Mouse (Mus musculus): ENCODE results near the gene Ncstn. TPM values are rescaled to one million over a fixed set of nuclear protein-coding genes. Genes with fewer than 3 reads are reported as not detected.

The Ncstn gene
- 143 and 195 TPM in 2 replicates for polyA plus RNA-seq (2012; rRNA removed)

DNA sequence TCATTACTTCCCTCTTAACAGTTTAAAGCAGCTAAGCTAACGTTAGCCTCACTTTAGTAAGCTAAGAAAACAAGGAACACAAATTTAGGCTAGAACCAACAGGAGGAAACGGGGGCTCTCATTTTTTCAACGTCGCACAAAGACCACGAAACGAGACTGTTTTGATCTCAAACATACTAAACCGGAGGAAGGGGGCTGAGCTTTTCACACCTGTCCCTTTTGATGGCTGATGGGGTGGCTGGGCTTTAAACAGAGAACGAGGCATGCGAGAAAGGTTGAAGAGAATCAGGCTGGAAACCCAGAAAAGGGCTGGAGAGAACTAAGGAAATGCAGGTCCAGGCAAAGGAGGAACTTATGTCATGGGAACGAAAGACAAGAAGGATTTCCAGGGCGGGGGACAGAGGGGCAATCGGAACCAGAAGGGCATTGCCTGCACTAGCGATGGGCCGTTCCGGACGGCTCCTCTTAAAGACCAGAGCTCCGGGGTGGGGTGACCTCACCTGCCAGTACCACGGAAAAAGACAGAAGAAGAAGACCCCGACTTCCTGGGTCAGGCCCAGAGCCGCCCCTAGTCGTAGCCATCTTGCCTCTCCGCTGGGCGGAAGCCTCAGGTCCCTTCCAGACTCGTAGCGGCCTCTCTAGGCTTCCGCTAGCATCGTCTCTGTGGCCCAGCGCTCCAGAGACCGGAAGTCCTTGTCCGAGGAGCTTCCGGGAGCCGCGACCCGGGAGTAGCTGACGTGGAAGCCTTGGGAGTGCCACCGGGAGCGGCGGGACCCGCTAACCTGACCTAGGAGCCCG lies at the start of gene Ncstn, which contains the start of gene Copa:
Gene Ncstn (minus strand): TSS at position 695 of the 798 bp plus-strand sequence.
Gene Copa (plus strand): TSS at position 429 of the 798 bp plus-strand sequence.
- DNase-seq (ENCODE audit: low read depth): peak; percentile 57

DNA sequence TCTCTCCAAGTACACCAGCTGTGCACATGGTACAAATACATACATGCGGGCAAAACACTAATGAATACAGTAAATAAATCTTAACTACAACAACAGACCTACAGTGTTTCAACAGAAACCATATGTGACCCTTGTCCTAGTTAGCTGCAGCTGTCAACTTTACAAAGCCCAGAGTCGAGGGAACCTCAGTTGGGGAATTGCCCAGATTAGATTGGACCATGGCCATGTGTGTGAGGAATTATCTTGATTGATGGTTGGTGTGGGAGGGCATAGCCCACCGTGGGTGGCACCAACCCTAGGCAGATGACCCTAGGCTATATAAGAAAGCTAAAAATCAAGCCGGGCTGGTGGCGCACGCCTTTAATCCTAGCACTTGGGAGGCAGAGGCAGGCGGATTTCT lies 49.7 kb upstream of the Ncstn start:
- no peak for DNase-seq (ENCODE audit: low read depth)

DNA sequence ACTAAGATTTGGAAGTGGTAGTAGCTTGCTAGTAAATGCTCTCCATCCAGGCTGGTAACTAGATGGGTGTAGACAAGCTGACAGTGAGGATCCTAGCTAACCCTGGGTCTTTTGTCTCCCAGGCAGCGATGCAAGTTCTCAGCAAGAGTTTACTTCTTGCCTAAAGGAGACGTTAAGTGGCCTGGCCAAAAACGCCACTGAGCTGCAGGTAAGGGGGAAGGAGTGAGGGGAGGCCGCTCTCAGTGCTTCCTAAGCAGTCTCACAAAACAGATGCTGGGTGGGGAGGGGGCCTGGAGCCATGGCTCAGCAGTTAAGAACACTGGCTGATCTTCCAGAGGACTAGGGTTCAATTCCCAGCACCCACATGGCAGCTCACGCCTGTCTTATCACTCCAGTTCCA lies 47.2 kb upstream of the Ncstn start:
- DNase-seq (ENCODE audit: low read depth): no peak

DNA sequence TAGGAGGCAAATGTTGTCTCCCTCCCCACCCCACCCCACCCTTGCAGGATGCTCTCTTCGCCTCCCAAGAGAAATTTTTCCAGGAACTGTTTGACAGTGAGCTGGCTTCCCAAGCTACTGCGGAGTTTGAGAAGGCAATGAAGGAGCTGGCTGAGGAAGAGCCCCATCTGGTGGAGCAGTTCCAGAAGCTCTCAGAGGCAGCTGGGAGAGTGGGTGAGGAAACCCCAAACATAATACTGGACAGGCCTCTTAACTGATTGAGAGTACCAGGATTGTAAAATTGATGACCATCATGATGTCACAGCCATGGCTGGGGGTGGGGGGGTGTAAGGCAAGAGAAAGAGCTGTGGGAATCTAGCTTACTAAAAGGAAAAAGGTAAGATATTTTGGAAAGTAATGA lies 46.5 kb upstream of the Ncstn start:
- no peak for DNase-seq (ENCODE audit: low read depth)

DNA sequence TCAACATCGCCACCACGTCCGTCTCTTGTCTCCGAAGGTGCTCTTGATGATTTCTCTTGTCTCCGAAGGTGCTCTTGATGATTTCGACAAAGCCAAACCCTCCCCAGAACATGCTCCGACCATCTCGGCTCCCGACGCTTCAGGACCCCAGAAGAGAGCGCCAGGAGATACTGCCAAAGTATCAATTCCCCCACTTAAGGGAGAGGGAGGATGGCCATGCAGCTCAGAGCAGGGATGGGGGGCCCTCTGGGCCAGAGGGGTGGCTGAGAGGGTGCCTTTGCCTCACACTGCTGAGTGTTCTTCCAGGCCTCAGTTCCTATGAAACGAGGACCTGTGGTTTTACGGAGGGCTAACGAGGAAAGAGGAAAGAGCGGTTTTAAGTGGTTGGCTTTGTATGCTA lies 46.0 kb upstream of the Ncstn start:
- no peak for DNase-seq (ENCODE audit: low read depth)

DNA sequence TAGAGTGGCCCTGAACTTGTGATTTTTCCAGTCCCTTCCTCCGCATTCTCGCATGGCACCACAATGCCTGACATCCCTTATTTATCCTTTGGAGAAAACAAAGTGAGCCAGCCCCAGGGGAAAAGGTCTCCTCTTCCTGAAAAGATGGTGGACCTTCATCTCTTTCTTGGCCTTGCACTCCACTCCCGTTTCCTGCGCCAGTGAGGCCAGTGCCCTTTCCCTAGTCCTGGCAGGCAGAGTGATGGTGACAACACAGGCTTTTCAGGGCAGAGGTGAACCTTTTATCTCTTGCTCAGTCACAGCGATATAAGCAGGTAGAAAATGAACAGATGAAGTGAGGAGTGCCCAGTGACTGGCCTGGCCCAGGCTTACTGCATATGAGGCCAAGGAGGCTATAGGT lies 44.9 kb upstream of the Ncstn start:
- no peak for DNase-seq (ENCODE audit: low read depth)

DNA sequence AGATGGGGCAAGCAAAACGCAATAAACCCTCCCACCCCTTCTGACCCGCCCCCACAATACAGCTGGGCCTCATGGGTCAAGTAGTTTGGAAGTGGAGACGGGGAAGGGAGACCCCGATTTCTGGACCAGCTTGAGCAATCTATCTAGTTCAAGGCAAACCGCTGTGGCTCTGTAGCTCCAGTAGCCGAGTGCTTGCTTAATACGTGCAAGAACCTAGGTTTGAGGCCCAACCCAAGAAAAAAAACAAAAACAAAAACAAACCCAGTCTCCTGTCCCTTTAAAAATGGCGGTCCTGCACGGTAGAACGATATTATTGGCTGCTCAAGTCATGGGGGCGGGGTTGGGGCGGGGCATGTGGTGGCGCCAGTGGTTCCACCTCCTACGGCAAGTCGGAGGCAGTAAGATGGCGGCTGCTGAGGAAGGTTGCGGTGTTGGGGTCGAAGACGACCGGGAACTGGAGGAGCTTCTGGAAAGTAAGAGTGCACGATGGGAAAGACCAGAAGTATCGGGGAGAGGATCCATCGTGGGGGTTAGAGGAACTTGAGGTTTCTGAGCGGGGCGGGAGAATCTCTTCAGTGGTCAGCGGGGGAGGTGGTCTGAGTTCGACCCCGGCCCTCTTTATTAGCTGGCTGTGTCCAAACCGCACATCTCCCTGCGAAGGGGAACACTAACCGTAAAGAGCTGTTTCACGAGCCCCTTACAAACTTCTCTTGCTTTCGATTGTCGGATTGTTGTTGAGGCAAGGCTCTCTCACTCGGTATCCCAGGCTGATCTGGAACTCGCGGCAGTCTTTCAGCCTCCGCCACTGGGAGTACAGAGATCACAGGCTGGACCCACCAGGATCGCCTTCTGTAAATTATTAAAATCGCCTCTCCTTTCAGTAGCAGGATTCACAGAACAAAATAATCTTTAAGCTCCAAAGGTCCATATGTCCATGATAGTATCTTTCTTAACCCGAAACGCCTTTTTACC lies 44.1 kb upstream of the Ncstn start, which contains the start of gene Pex19:
Gene Pex19 (plus strand): TSS at position 380 of the 972 bp plus-strand sequence.
- DNase-seq (ENCODE audit: low read depth): no peak

DNA sequence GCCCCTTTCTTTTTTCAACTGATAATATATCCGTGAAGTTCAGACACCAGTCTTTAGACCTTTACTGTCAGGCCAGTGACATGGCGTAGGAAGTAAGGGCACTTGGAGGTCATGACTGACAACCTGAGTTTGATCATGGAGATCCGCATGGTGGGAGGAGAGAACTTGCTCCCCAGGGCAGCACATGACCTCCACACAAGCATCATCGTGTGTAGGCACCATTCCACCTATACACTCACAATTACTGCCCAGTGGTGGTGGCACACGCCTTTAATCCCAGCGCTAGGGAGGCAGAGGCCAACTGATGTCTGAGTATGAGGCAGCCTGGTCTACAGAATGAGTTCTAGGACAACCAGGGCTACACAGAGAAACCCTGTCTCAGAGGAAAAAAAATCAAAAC lies 42.0 kb upstream of the Ncstn start:
- no peak for DNase-seq (ENCODE audit: low read depth)

DNA sequence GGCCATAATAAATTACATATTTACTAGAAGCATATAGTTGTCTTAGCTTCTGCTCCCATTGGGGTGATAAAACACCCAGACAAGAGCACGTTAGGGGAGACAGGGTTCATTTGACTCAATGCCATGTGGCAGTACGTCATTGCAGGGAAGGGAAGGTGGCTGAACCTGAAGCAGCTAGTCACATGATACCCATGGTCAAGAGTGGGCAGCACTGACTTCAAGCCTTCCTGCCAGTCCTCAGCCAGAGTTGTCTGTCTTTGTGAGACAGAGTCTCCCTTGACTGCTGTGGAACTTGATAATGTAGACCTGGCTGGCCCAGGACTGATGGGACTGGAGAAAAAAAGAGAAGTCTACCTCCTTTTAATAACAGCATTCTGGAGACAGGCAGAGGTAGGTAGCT lies 40.1 kb upstream of the Ncstn start:
- no peak for DNase-seq (ENCODE audit: low read depth)

DNA sequence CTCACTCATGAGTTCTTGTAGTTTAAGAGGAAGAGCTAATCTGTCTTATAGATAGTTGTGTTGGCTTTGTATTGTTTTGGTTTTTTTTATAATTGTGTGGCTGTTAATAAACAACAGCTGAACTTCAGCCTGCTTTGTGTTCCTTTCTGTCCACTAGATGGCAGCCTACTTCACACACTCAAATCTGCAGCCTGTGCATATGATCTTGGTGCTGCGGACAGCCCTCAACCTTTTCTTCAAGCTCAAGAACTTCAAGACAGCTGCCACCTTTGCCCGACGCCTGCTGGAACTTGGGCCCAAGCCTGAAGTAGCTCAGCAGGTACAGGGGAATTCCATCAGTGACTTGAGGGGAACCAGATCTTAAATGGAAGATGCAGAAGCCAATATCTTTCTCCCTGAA lies 37.1 kb upstream of the Ncstn start:
- DNase-seq (ENCODE audit: low read depth): no peak

DNA sequence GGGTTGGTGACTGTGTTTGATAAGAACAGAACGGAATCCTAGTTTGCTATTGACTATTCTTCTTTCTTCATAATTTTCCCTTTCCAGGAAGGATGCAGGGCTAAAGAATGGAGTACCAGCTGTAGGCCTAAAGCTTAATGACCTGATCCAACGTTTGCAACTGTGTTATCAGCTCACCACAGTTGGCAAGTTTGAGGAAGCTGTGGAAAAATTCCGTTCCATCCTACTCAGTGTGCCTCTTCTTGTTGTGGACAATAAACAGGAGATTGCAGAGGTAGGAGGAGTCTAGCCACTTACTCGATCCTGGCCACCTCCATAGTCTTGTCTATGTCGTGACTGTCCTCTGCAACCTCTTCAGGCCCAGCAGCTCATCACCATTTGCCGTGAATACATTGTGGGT lies 36.5 kb upstream of the Ncstn start:
- DNase-seq (ENCODE audit: low read depth): no peak

DNA sequence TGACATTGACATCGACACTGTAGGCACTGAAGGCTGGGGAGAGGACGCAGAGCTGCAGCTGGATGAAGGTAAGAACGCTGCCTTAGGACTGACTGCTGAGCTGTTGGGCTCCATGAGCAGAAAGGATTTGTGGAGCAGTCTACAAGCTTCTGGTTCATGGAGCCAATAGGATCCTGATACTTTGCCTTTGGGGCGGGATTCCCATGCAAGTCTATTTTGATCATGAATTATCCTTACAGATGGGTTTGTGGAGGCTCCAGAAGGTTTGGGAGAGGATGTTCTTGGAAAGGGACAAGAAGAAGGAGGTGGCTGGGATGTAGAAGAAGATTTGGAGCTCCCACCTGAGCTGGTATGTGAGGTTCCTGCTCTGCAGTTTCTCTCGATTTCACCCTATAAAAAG lies 34.4 kb upstream of the Ncstn start:
- no peak for DNase-seq (ENCODE audit: low read depth)

DNA sequence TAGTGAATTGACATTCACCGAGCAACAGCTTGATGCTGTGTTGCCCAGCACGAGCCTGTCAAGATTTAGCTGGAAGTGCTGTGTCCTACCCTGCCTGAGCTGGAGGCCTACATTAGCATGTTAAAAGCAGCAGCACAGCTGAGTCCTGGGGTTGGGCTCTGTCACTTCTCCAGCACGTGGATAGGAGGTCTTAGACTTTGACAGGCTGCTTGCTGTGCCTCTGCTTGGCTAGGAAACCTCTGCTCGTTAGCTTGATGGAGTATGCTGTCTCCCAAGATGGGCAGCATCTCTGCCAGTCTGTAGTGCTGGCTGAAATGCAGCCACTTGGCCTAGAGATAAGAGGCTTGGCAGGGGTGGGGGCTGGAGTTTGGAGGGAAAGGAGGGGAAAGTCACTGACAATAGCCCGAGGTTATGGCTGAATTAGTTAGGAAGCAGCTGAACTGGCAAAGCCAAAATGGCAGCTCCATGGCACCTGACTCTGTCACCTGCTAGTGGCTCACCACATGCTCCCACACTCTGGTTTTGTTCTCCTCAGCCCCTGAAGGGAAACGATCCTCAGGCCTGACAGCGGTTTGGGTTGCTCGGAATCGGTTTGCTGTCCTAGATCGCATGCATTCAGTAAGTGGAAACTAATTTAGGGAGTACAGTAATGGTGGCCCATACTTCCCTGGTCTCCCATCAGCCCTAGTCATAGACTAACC lies 25.3 kb upstream of the Ncstn start:
- no peak for DNase-seq (ENCODE audit: low read depth)

DNA sequence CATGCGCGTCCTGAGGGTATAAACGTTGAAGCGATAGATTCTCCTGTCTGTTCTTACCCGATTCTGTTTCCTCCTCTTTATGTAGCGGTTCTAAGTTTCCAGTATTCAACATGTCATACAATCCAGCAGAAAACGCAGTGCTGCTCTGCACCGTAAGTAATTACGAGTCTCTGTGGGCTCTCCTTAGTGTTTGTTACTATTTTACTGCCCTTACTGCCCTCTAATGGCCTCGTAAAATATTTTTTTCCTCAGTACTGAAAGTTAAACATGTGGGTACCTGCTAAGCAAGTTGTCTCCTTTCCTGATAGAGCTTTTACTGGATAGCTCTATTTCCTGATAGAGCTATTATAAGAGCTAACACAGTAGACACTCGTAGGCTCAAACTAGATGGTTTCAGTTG lies 22.5 kb upstream of the Ncstn start:
- DNase-seq (ENCODE audit: low read depth): no peak

DNA sequence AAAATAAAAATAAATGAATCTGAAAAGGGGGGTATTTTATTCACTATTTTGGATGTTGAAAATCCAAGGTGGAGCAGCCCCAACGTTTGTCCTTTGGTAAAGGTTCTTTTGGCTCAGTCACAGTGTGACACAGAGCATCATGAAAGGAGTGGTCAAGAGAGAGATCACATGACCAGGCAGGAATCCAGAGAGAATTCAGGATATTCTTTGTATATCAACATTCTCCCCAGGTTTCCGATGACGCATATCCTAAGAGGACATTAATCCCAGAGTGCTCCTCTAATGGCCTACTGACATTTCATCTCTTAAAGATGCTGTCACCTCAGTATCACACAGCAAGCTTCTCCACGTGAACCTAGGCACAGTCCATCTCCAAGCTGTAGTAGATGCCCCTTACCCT lies 21.0 kb upstream of the Ncstn start:
- DNase-seq (ENCODE audit: low read depth): no peak

DNA sequence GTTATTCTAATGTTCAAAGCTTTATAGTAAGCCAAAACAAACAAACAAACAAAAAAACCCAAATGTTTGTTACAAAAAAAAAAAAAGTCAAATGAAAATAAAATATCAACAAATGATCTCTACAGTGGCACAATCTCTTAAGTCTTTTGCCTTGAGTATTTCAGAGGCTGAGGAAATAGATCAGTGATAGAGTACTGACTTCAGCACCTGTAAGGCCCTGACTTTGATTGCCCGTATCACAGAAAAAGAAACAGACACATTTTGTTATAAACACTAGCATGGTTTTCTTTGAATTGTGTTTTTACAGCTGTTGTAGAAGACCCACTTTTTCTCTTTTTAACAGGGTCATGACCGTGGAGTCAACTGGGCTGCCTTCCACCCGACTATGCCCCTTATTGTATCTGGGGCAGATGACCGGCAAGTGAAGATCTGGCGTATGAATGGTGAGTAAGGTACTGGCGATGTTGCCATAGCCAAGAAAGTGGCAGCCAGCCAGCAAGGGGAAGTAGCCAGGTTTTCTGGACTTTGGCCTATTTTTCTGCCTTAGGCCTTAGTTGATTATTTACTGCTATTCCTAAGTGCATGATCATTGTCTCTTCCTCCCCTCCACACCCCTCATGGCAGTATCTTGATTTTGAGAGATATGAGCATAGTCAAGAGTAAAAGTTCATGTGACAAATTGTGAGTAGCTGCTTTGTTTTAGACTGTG lies 16.9 kb upstream of the Ncstn start:
- no peak for DNase-seq (ENCODE audit: low read depth)

DNA sequence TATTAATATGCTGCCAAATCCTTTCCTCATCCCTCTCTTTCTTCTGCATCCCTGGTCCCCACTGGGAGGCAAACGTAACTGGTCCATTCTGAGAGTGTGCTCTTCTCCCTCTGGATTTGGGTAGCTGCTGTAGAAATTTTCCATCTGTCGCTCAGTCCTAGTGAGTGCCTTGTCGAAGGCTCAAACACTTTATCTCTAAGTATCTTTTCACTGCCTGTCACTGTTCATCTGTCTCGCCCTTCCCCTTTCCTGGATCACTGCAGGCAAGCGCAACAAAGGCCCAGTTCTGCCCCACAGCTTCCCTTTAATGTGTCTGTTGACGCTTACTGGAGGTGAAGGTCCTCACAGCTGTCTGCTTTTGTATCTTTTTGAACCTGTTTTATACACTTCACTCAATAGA lies 12.6 kb upstream of the Ncstn start:
- DNase-seq (ENCODE audit: low read depth): no peak

DNA sequence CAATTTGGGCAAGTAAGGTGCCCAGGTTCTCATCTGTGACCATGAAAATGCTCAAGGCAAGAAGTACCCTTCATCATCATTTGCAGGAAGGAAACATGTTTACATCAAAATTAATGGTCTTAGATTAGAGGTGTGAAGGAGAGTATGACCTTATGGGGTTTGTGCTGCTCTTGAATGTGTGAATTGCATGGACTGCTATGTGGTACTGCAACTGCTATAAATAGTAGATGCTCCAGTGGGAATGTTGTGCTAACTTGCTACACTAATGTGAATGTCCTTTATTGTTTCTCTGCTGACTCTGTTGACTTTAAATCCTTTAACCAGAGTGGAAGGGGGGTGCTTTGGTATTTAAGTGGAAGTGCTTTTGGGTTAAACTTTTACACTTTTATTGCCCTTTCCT lies 11.7 kb upstream of the Ncstn start:
- DNase-seq (ENCODE audit: low read depth): no peak

DNA sequence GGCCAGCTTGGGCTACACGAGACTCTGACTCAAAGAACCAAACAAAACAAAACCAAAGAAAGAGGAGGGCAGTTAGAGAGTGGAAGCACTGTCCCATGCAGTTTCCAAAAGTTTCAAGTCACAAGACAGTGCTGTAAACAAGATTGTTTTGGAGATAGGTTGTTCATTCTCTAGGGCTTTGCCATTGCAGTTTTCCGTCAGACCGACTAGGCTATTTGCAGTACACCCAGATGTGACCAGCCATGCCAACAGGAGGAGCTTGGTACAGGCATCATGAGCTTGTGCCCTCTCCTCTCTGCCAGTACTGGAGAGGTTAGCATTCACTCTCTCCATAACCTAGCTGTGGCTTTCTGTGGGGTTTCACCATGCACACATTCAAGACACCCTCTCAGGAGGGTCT lies 10.9 kb upstream of the Ncstn start:
- no peak for DNase-seq (ENCODE audit: low read depth)

DNA sequence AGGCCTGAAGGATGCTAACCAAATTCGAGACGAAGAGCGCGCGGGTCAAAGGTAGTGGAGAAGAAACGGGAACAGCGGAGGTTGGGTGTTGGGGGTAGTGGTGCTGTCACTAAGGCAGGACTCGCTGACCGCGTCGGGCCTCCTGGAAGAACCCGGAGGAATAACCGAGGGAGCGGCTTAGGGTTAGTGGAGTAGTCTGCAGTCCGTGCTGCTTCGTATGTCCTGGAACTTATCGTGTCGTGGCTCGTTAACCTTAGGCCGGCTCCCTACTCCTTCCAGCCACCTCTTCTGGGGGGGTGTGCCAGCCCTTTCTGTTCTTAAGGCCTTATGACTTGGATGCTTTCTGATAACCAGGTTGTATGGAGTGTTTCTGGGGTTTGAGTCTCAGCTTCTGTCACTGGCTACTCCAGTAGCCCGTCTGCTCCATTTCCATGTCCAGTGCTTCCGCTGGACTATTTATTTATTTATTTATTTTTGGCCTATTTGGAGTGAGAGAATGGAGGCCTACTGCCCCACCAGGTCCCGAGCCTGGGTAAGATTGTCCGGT lies 377 bp upstream of the Ncstn start:
- DNase-seq (ENCODE audit: low read depth): peak; percentile 2

DNA sequence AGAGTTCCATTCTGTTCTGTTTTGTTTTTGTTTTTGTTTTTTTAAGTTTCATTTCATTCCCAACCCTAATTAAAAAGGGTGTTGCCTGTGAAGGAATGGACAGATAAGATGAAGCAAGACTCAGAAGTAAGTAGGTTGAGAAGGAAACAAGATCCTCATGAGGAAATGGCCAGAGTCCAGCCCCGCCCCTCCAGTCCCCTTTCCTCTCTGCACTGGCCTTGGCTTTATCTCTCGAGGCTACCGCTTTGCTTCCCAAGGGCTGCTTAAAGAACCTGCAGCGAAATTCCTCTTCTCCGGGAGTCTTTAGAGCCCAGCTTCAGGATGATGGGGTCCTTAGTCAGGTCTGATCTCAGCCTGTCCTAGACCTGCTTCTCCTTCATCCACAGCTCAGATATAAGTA lies 4.6 kb downstream of the Ncstn start:
- no peak for DNase-seq (ENCODE audit: low read depth)

Measured in gonadal fat pad, adult 2 months (tissue).